Mouse (Mus musculus): ENCODE measurements at regions not wholly inside any gene's neighbourhood (a gene's known extent, or its start where the extent isn't known, plus 50 kb on each side); places are given as distances from the start of the nearest gene placed in this dataset.

- DNase-seq (ENCODE audit: low spot score in 2 of 2), result no peak
These were observed 53.3 kb downstream of the Fos start for GRCm38 (mm10) chr12:85527011-85527410.

GRCm38 (mm10) chr12:85531638-85532037, 57.9 kb downstream of the Fos start:
- DNase-seq (ENCODE audit: low spot score in 2 of 2), result no peak

GRCm38 (mm10) chr12:85532221-85532612, 58.5 kb downstream of the Fos start:
- peak in 1 of 2 experiments; percentile 31 for DNase-seq (ENCODE audit: low spot score in 2 of 2)

- peak in 1 of 2 experiments; percentile 54 for DNase-seq (ENCODE audit: low spot score in 2 of 2)
These were observed 59.1 kb downstream of the Fos start for GRCm38 (mm10) chr12:85532613-85533460.

GRCm38 (mm10) chr12:85533603-85534002, 59.9 kb downstream of the Fos start:
- no peak for DNase-seq (ENCODE audit: low spot score in 2 of 2)

GRCm38 (mm10) chr12:85539423-85539822, 59.4 kb upstream of the Jdp2 start:
- no peak for DNase-seq (ENCODE audit: low spot score in 2 of 2)

GRCm38 (mm10) chr12:85541153-85541552, 57.7 kb upstream of the Jdp2 start:
- DNase-seq (ENCODE audit: low spot score in 2 of 2), result no peak

GRCm38 (mm10) chr12:85542881-85543280, 55.9 kb upstream of the Jdp2 start:
- no peak for DNase-seq (ENCODE audit: low spot score in 2 of 2)

GRCm38 (mm10) chr12:85543520-85543919, 55.3 kb upstream of the Jdp2 start:
- no peak for DNase-seq (ENCODE audit: low spot score in 2 of 2)

- DNase-seq (ENCODE audit: low spot score in 2 of 2), result no peak
These were observed 54.0 kb upstream of the Jdp2 start for GRCm38 (mm10) chr12:85544801-85545200.

GRCm38 (mm10) chr12:85545718-85546117, 53.1 kb upstream of the Jdp2 start:
- no peak for DNase-seq (ENCODE audit: low spot score in 2 of 2)

GRCm38 (mm10) chr12:85548076-85548475, 50.8 kb upstream of the Jdp2 start:
- no peak for DNase-seq (ENCODE audit: low spot score in 2 of 2)

Data from adrenal gland, adult 18-20 months (tissue).